Mouse (Mus musculus) lung, adult 2 months (tissue): ENCODE measurements around the gene Acsm2.

ENCODE experiments used
- CTCF ChIP-seq: fragments of 200-500 bp; IDR thresholded peaks from 2 replicates; pipeline ENCODE4 v1.5.1; 2011; ENCODE audit warnings: mild to moderate bottlenecking, low read length, control low read depth; ENCODE audit not compliant: insufficient read depth
- POLR2A ChIP-seq: fragments of 200-500 bp; IDR thresholded peaks from 2 replicates; pipeline ENCODE4 v1.6.1; 2011; ENCODE audit warnings: low read depth, mild to moderate bottlenecking, control low read depth, low read length, borderline replicate concordance; ENCODE audit errors: extremely low read depth

GRCm38 (mm10) chr7:119606664-119607076 is 52.5 kb downstream of the Acsm2 start, which contains the start of gene Acsm1:
- TF ChIP-seq CTCF (no peak), POLR2A (no peak)
